Mouse (Mus musculus): ENCODE data around the gene Nkx2-1. TPM values are rescaled to one million over a fixed set of nuclear protein-coding genes. Genes with fewer than 3 reads are reported as not detected.

Gene Nkx2-1
- polyA plus RNA-seq, 1 experiment from 2014 or later: 17.0 TPM

- Histone ChIP-seq H3K9ac (replicated peaks; ENCODE audit: low read length) (no peak overlapping the region; the same call in 1 of the 2 replicates), H3K27ac (replicated peaks; ENCODE audit: low read depth, low read length) (no peak overlapping the region), H3K4me2 (ENCODE audit: low read depth, low read length) (peak overlapping the region; percentile 14; the same call in 1 of the 2 replicates), H3K36me3 (replicated peaks; ENCODE audit: control insufficient read depth, insufficient read depth, low read depth, low read length) (no peaks in the 10 kb centered on the region), H3K9me3 (replicated peaks; ENCODE audit: control insufficient read depth, low read length) (no peaks in the 10 kb centered on the region), H3K4me3 (ENCODE audit: low read depth, low read length) (0 out of 2 replicates have a peak overlapping the region, but pooled peaks have one; percentile 11), H3K27me3 (ENCODE audit: control insufficient read depth, insufficient read depth, low read length) (peaks cover 57% of the 10 kb centered on the region), H3K4me1 (ENCODE audit: control insufficient read depth, insufficient read depth, low read length) (no peaks in the 10 kb centered on the region)
- under 1% methylated on average over 22 of the region's 22 CpGs for WGBS
- no peak; the same call in 1 of the 2 replicates for ATAC-seq (replicated peaks; ENCODE audit: insufficient number of reproducible peaks, low FRiP score, low TSS enrichment, low read depth)
- DNase-seq (ENCODE audit: low spot score): peak; percentile 47
Observed at GRCm38 (mm10) chr12:56520396-56521105, 16.2 kb downstream of the Nkx2-1 start.

- no peak overlapping the region; the same call in 1 of the 2 replicates for H3K9ac ChIP-seq (replicated peaks; ENCODE audit: low read length)
- no peak overlapping the region for H3K27ac ChIP-seq (replicated peaks; ENCODE audit: low read depth, low read length)
- no peaks in the 10 kb centered on the region for H3K36me3 ChIP-seq (replicated peaks; ENCODE audit: control insufficient read depth, insufficient read depth, low read depth, low read length)
- WGBS: under 1% methylated on average over 30 of the region's 30 CpGs
- no peaks in the 10 kb centered on the region for H3K9me3 ChIP-seq (replicated peaks; ENCODE audit: control insufficient read depth, low read length)
- H3K4me1 ChIP-seq (ENCODE audit: control insufficient read depth, insufficient read depth, low read length): no peaks in the 10 kb centered on the region
- ATAC-seq (replicated peaks; ENCODE audit: insufficient number of reproducible peaks, low FRiP score, low TSS enrichment, low read depth): peak; percentile 64
- H3K4me3 ChIP-seq (ENCODE audit: low read depth, low read length): no peak overlapping the region; the same call in 1 of the 2 replicates
- H3K4me2 ChIP-seq (ENCODE audit: low read depth, low read length): peak overlapping the region; percentile 27; the same call in 1 of the 2 replicates
- peaks cover 53% of the 10 kb centered on the region for H3K27me3 ChIP-seq (ENCODE audit: control insufficient read depth, insufficient read depth, low read length)
- no peak for DNase-seq (ENCODE audit: low spot score)
Observed at GRCm38 (mm10) chr12:56519738-56520191, 16.9 kb downstream of the Nkx2-1 start.

- no peak overlapping the region; the same call in 1 of the 2 replicates for H3K9ac ChIP-seq (replicated peaks; ENCODE audit: low read length)
- WGBS: 19% methylated on average over 13 of the region's 13 CpGs
- no peaks in the 10 kb centered on the region for H3K9me3 ChIP-seq (replicated peaks; ENCODE audit: control insufficient read depth, low read length)
- no peaks in the 10 kb centered on the region for H3K4me1 ChIP-seq (ENCODE audit: control insufficient read depth, insufficient read depth, low read length)
- H3K4me3 ChIP-seq (ENCODE audit: low read depth, low read length): no peak overlapping the region
- no peak for DNase-seq (ENCODE audit: low spot score)
- no peak for ATAC-seq (replicated peaks; ENCODE audit: insufficient number of reproducible peaks, low FRiP score, low TSS enrichment, low read depth)
- no peak overlapping the region for H3K27ac ChIP-seq (replicated peaks; ENCODE audit: low read depth, low read length)
- H3K4me2 ChIP-seq (ENCODE audit: low read depth, low read length): peak overlapping the region; percentile 27; the same call in 1 of the 2 replicates
- H3K36me3 ChIP-seq (replicated peaks; ENCODE audit: control insufficient read depth, insufficient read depth, low read depth, low read length): no peaks in the 10 kb centered on the region
- peaks cover 49% of the 10 kb centered on the region for H3K27me3 ChIP-seq (ENCODE audit: control insufficient read depth, insufficient read depth, low read length)
Observed at GRCm38 (mm10) chr12:56519071-56519737, 17.5 kb downstream of the Nkx2-1 start.

GRCm38 (mm10) chr12:56518221-56518620 is 18.5 kb downstream of the Nkx2-1 start:
- Histone ChIP-seq H3K4me1 (ENCODE audit: control insufficient read depth, insufficient read depth, low read length) (no peaks in the 10 kb centered on the region), H3K27me3 (ENCODE audit: control insufficient read depth, insufficient read depth, low read length) (peaks cover 44% of the 10 kb centered on the region), H3K36me3 (replicated peaks; ENCODE audit: control insufficient read depth, insufficient read depth, low read depth, low read length) (no peaks in the 10 kb centered on the region), H3K4me3 (ENCODE audit: low read depth, low read length) (no peak overlapping the region), H3K4me2 (ENCODE audit: low read depth, low read length) (no peak overlapping the region), H3K9ac (replicated peaks; ENCODE audit: low read length) (no peak overlapping the region), H3K9me3 (replicated peaks; ENCODE audit: control insufficient read depth, low read length) (no peaks in the 10 kb centered on the region), H3K27ac (replicated peaks; ENCODE audit: low read depth, low read length) (no peak overlapping the region)
- no peak for DNase-seq (ENCODE audit: low spot score)
- 61% methylated on average over 5 of the region's 5 CpGs for WGBS
- ATAC-seq (replicated peaks; ENCODE audit: insufficient number of reproducible peaks, low FRiP score, low TSS enrichment, low read depth): no peak

- no peak overlapping the region for H3K4me3 ChIP-seq (ENCODE audit: low read depth, low read length)
- H3K36me3 ChIP-seq (replicated peaks; ENCODE audit: control insufficient read depth, insufficient read depth, low read depth, low read length): no peaks in the 10 kb centered on the region
- no peaks in the 10 kb centered on the region for H3K4me1 ChIP-seq (ENCODE audit: control insufficient read depth, insufficient read depth, low read length)
- H3K9me3 ChIP-seq (replicated peaks; ENCODE audit: control insufficient read depth, low read length): no peaks in the 10 kb centered on the region
- H3K9ac ChIP-seq (replicated peaks; ENCODE audit: low read length): no peak overlapping the region
- H3K27me3 ChIP-seq (ENCODE audit: control insufficient read depth, insufficient read depth, low read length): peaks cover 18% of the 10 kb centered on the region
- WGBS: 86% methylated on average over 5 of the region's 5 CpGs
- DNase-seq (ENCODE audit: low spot score) (no peak), ATAC-seq (replicated peaks; ENCODE audit: insufficient number of reproducible peaks, low FRiP score, low TSS enrichment, low read depth) (no peak)
- H3K27ac ChIP-seq (replicated peaks; ENCODE audit: low read depth, low read length): no peak overlapping the region
- H3K4me2 ChIP-seq (ENCODE audit: low read depth, low read length): no peak overlapping the region
Observed at GRCm38 (mm10) chr12:56514831-56515230, 21.9 kb downstream of the Nkx2-1 start.

- 55% methylated on average over 8 of the region's 8 CpGs for WGBS
- Histone ChIP-seq H3K9me3 (replicated peaks; ENCODE audit: control insufficient read depth, low read length) (no peaks in the 10 kb centered on the region), H3K9ac (replicated peaks; ENCODE audit: low read length) (no peak overlapping the region), H3K27ac (replicated peaks; ENCODE audit: low read depth, low read length) (no peak overlapping the region), H3K4me2 (ENCODE audit: low read depth, low read length) (no peak overlapping the region), H3K4me3 (ENCODE audit: low read depth, low read length) (no peak overlapping the region), H3K36me3 (replicated peaks; ENCODE audit: control insufficient read depth, insufficient read depth, low read depth, low read length) (no peaks in the 10 kb centered on the region), H3K27me3 (ENCODE audit: control insufficient read depth, insufficient read depth, low read length) (no peaks in the 10 kb centered on the region; the same call in none of the 2 replicates), H3K4me1 (ENCODE audit: control insufficient read depth, insufficient read depth, low read length) (no peaks in the 10 kb centered on the region)
- DNase-seq (ENCODE audit: low spot score) (no peak), ATAC-seq (replicated peaks; ENCODE audit: insufficient number of reproducible peaks, low FRiP score, low TSS enrichment, low read depth) (no peak)
Observed at GRCm38 (mm10) chr12:56508413-56508812, 28.3 kb downstream of the Nkx2-1 start.

- H3K4me3 ChIP-seq (ENCODE audit: low read depth, low read length): no peak overlapping the region
- H3K36me3 ChIP-seq (replicated peaks; ENCODE audit: control insufficient read depth, insufficient read depth, low read depth, low read length): no peaks in the 10 kb centered on the region
- H3K4me2 ChIP-seq (ENCODE audit: low read depth, low read length): no peak overlapping the region
- no peaks in the 10 kb centered on the region for H3K27me3 ChIP-seq (ENCODE audit: control insufficient read depth, insufficient read depth, low read length)
- no peaks in the 10 kb centered on the region for H3K9me3 ChIP-seq (replicated peaks; ENCODE audit: control insufficient read depth, low read length)
- H3K4me1 ChIP-seq (ENCODE audit: control insufficient read depth, insufficient read depth, low read length): no peaks in the 10 kb centered on the region
- no peak for DNase-seq (ENCODE audit: low spot score)
- WGBS: 43% methylated on average over 3 of the region's 3 CpGs
- ATAC-seq (replicated peaks; ENCODE audit: insufficient number of reproducible peaks, low FRiP score, low TSS enrichment, low read depth): no peak
- H3K9ac ChIP-seq (replicated peaks; ENCODE audit: low read length): no peak overlapping the region
- H3K27ac ChIP-seq (replicated peaks; ENCODE audit: low read depth, low read length): no peak overlapping the region
Observed at GRCm38 (mm10) chr12:56487046-56487445, 49.7 kb downstream of the Nkx2-1 start.

- H3K4me1 ChIP-seq (ENCODE audit: control insufficient read depth, insufficient read depth, low read length): no peaks in the 10 kb centered on the region
- no peak for ATAC-seq (replicated peaks; ENCODE audit: insufficient number of reproducible peaks, low FRiP score, low TSS enrichment, low read depth)
- peak; percentile 9 for DNase-seq (ENCODE audit: low spot score)
- H3K36me3 ChIP-seq (replicated peaks; ENCODE audit: control insufficient read depth, insufficient read depth, low read depth, low read length): no peaks in the 10 kb centered on the region
- no peak overlapping the region for H3K4me3 ChIP-seq (ENCODE audit: low read depth, low read length)
- no peak overlapping the region for H3K9ac ChIP-seq (replicated peaks; ENCODE audit: low read length)
- no peak overlapping the region for H3K27ac ChIP-seq (replicated peaks; ENCODE audit: low read depth, low read length)
- no peaks in the 10 kb centered on the region for H3K9me3 ChIP-seq (replicated peaks; ENCODE audit: control insufficient read depth, low read length)
- H3K4me2 ChIP-seq (ENCODE audit: low read depth, low read length): no peak overlapping the region
- 74% methylated on average over 10 of the region's 10 CpGs for WGBS
- H3K27me3 ChIP-seq (ENCODE audit: control insufficient read depth, insufficient read depth, low read length): no peaks in the 10 kb centered on the region
Observed at GRCm38 (mm10) chr12:56482606-56483005, 54.1 kb downstream of the Nkx2-1 start.

Measured in embryonic facial prominence, embryonic 11.5 days (tissue).